Mouse (Mus musculus) embryonic facial prominence, embryonic 10.5 days (tissue): Measurements from ENCODE around the gene Gfpt1. TPM values are rescaled to one million over a fixed set of nuclear protein-coding genes. Genes with fewer than 3 reads are reported as not detected.
"Not testable (repeated sequence)": the region's sequence is repeated elsewhere in the genome, so short reads cannot be mapped to it uniquely, and the experiment has no call there.

Experiments
- DNase-seq: peaks from one replicate; pipeline ENCODE4 v3.0.0-alpha.2; 2017; ENCODE audit warnings: low spot score
- H3K27ac ChIP-seq: fragments of 300-500 bp; sonication (generic); replicated peaks from 2 replicates; pipeline ENCODE4 v1.5.1; 2016; ENCODE audit warnings: mild to moderate bottlenecking
- H3K27me3 ChIP-seq: fragments of 300-500 bp; sonication (generic); replicated peaks from 2 replicates; pipeline ENCODE4 v1.6.1; 2016; ENCODE audit warnings: low read depth, mild to moderate bottlenecking; ENCODE audit not compliant: poor library complexity, severe bottlenecking
- H3K36me3 ChIP-seq: fragments of 300-500 bp; sonication (generic); replicated peaks from 2 replicates; pipeline ENCODE4 v1.6.1; 2016; ENCODE audit warnings: mild to moderate bottlenecking, moderate library complexity
- H3K4me1 ChIP-seq: fragments of 300-500 bp; sonication (generic); 2 replicates; pipeline ENCODE4 v1.6.1; 2016
- H3K4me3 ChIP-seq: fragments of 300-500 bp; sonication (generic); 2 replicates; pipeline ENCODE4 v1.5.1; 2016; ENCODE audit warnings: mild to moderate bottlenecking, moderate library complexity
- H3K9me3 ChIP-seq: fragments of 300-500 bp; sonication (generic); 2 replicates; pipeline ENCODE4 v1.6.1; 2016; ENCODE audit warnings: mild to moderate bottlenecking
- WGBS: fragments of 180-500 bp; shearing (Covaris S2); methylation state at CpG from one replicate; pipeline ENCODE4 v1.1.7; 2016; 5-methylcytosine and 5-hydroxymethylcytosine counted together
- polyA plus RNA-seq: library from polyadenylated mRNA; unstranded; fragments of >200 nt; fragmentation: Nextera tagmentation; extraction: Ambion mirVana; gene quantifications from 2 replicates; pipeline ENCODE4 v1.2.1, GENCODE M21; 2016

The Gfpt1 gene
- polyA plus RNA-seq, 1 experiment from 2014 or later, result 17.0 TPM

- Histone ChIP-seq H3K27ac (no peak overlapping the region), H3K9me3 (no peaks in the 10 kb centered on the region), H3K36me3 (peaks cover 28% of the 10 kb centered on the region), H3K27me3 (no peaks in the 10 kb centered on the region), H3K4me3 (no peak overlapping the region), H3K4me1 (peaks cover 19% of the 10 kb centered on the region)
- DNase-seq, result no peak
- 82% methylated on average over 3 of the region's 3 CpGs for WGBS
Measured at GRCm38 (mm10) chr6:87045507-87045906, 2.9 kb downstream of the Gfpt1 start.

GRCm38 (mm10) chr6:87048712-87049111, 6.1 kb downstream of the Gfpt1 start:
- 97% methylated on average over 7 of the region's 7 CpGs for WGBS

GRCm38 (mm10) chr6:87051886-87052425, 9.3 kb downstream of the Gfpt1 start:
- no peaks in the 10 kb centered on the region for H3K4me1 ChIP-seq
- no peak for DNase-seq
- WGBS, result 95% methylated on average over 10 of the region's 10 CpGs
- no peak overlapping the region for H3K4me3 ChIP-seq
- no peaks in the 10 kb centered on the region for H3K27me3 ChIP-seq
- H3K36me3 ChIP-seq, result peaks cover 84% of the 10 kb centered on the region
- no peaks in the 10 kb centered on the region for H3K9me3 ChIP-seq
- H3K27ac ChIP-seq, result no peak overlapping the region

More at GRCm38 (mm10) chr6:87048712-87049111, 6.1 kb downstream of the Gfpt1 start:
- H3K4me3 ChIP-seq, DNase-seq, H3K9me3 ChIP-seq, H3K27me3 ChIP-seq, H3K4me1 ChIP-seq, H3K27ac ChIP-seq: not testable (repeated sequence)
- peaks cover 57% of the 10 kb centered on the region for H3K36me3 ChIP-seq

- 94% methylated on average over 8 of the region's 8 CpGs for WGBS
- H3K27ac ChIP-seq, result no peak overlapping the region
Measured at GRCm38 (mm10) chr6:87054193-87054592, 11.5 kb downstream of the Gfpt1 start.

GRCm38 (mm10) chr6:87059754-87060153, 17.1 kb downstream of the Gfpt1 start:
- Histone ChIP-seq H3K4me3 (no peak overlapping the region), H3K36me3 (peaks cover 94% of the 10 kb centered on the region), H3K9me3 (no peaks in the 10 kb centered on the region), H3K4me1 (no peaks in the 10 kb centered on the region), H3K27me3 (no peaks in the 10 kb centered on the region), H3K27ac (no peak overlapping the region)
- WGBS, result 97% methylated on average over 1 of the region's 1 CpGs
- no peak for DNase-seq

More at GRCm38 (mm10) chr6:87054193-87054592, 11.5 kb downstream of the Gfpt1 start:
- H3K4me1 ChIP-seq, result no peaks in the 10 kb centered on the region
- H3K27me3 ChIP-seq, result no peaks in the 10 kb centered on the region
- no peak overlapping the region for H3K4me3 ChIP-seq
- peaks cover 85% of the 10 kb centered on the region for H3K36me3 ChIP-seq
- DNase-seq, result no peak
- H3K9me3 ChIP-seq, result no peaks in the 10 kb centered on the region

GRCm38 (mm10) chr6:87063586-87063985, 20.9 kb downstream of the Gfpt1 start:
- DNase-seq, result no peak
- Histone ChIP-seq H3K4me1 (no peaks in the 10 kb centered on the region), H3K27me3 (no peaks in the 10 kb centered on the region), H3K4me3 (no peak overlapping the region), H3K9me3 (no peaks in the 10 kb centered on the region), H3K36me3 (peaks cover 96% of the 10 kb centered on the region), H3K27ac (no peak overlapping the region)
- 95% methylated on average over 4 of the region's 4 CpGs for WGBS

GRCm38 (mm10) chr6:87068209-87068608, 25.6 kb downstream of the Gfpt1 start:
- peaks cover 99% of the 10 kb centered on the region for H3K36me3 ChIP-seq
- H3K27me3 ChIP-seq, result no peaks in the 10 kb centered on the region
- WGBS, result 89% methylated on average over 2 of the region's 2 CpGs
- no peaks in the 10 kb centered on the region for H3K4me1 ChIP-seq
- no peaks in the 10 kb centered on the region for H3K9me3 ChIP-seq
- H3K27ac ChIP-seq, result no peak overlapping the region
- DNase-seq, result no peak
- H3K4me3 ChIP-seq, result no peak overlapping the region

- no peak for DNase-seq
- no peak overlapping the region for H3K4me3 ChIP-seq
- no peaks in the 10 kb centered on the region for H3K27me3 ChIP-seq
- WGBS, result 88% methylated on average over 7 of the region's 7 CpGs
- no peak overlapping the region for H3K27ac ChIP-seq
- H3K9me3 ChIP-seq, result no peaks in the 10 kb centered on the region
- peaks cover 99% of the 10 kb centered on the region for H3K36me3 ChIP-seq
- H3K4me1 ChIP-seq, result no peaks in the 10 kb centered on the region
Measured at GRCm38 (mm10) chr6:87069195-87069900, 26.7 kb downstream of the Gfpt1 start.

- Histone ChIP-seq H3K27me3 (no peaks in the 10 kb centered on the region), H3K9me3 (no peaks in the 10 kb centered on the region), H3K36me3 (peaks cover 94% of the 10 kb centered on the region), H3K4me1 (no peaks in the 10 kb centered on the region), H3K4me3 (no peak overlapping the region), H3K27ac (no peak overlapping the region)
- 91% methylated on average over 4 of the region's 4 CpGs for WGBS
- no peak for DNase-seq
Measured at GRCm38 (mm10) chr6:87070641-87071040, 28.0 kb downstream of the Gfpt1 start.

- no peaks in the 10 kb centered on the region for H3K27me3 ChIP-seq
- peaks cover 5% of the 10 kb centered on the region; the same call in 1 of the 2 replicates for H3K4me1 ChIP-seq
- no peak for DNase-seq
- WGBS, result 91% methylated on average over 4 of the region's 4 CpGs
- no peak overlapping the region for H3K27ac ChIP-seq
- no peak overlapping the region for H3K4me3 ChIP-seq
- H3K9me3 ChIP-seq, result no peaks in the 10 kb centered on the region
- peaks cover 91% of the 10 kb centered on the region for H3K36me3 ChIP-seq
Measured at GRCm38 (mm10) chr6:87072759-87073158, 30.1 kb downstream of the Gfpt1 start.

- no peaks in the 10 kb centered on the region for H3K27me3 ChIP-seq
- peaks cover 11% of the 10 kb centered on the region; the same call in 1 of the 2 replicates for H3K4me1 ChIP-seq
- H3K36me3 ChIP-seq, result peaks cover 84% of the 10 kb centered on the region
- no peak overlapping the region for H3K4me3 ChIP-seq
- H3K27ac ChIP-seq, result no peak overlapping the region
- WGBS, result 81% methylated on average over 3 of the region's 3 CpGs
- no peak for DNase-seq
- no peaks in the 10 kb centered on the region for H3K9me3 ChIP-seq
Measured at GRCm38 (mm10) chr6:87075092-87075685, 32.5 kb downstream of the Gfpt1 start.

GRCm38 (mm10) chr6:87079457-87079856, 36.8 kb downstream of the Gfpt1 start:
- 71% methylated on average over 4 of the region's 4 CpGs for WGBS
- H3K9me3 ChIP-seq, result no peaks in the 10 kb centered on the region
- peaks cover 86% of the 10 kb centered on the region for H3K36me3 ChIP-seq
- DNase-seq, result no peak
- no peak overlapping the region for H3K27ac ChIP-seq
- H3K4me3 ChIP-seq, result no peak overlapping the region
- peaks cover 11% of the 10 kb centered on the region; the same call in 1 of the 2 replicates for H3K4me1 ChIP-seq
- H3K27me3 ChIP-seq, result no peaks in the 10 kb centered on the region

GRCm38 (mm10) chr6:87085026-87085425, 42.4 kb downstream of the Gfpt1 start:
- Histone ChIP-seq H3K4me1 (peaks cover 1% of the 10 kb centered on the region; the same call in 1 of the 2 replicates), H3K36me3 (peaks cover 100% of the 10 kb centered on the region), H3K27me3 (no peaks in the 10 kb centered on the region), H3K4me3 (no peak overlapping the region), H3K9me3 (no peaks in the 10 kb centered on the region), H3K27ac (no peak overlapping the region)
- DNase-seq, result no peak
- WGBS, result 81% methylated on average over 6 of the region's 6 CpGs
